Mouse (Mus musculus): ENCODE measurements at regions not wholly inside any gene's neighbourhood (a gene's known extent, or its start where the extent isn't known, plus 50 kb on each side); places are given as distances from the start of the nearest gene placed in this dataset.

DNA sequence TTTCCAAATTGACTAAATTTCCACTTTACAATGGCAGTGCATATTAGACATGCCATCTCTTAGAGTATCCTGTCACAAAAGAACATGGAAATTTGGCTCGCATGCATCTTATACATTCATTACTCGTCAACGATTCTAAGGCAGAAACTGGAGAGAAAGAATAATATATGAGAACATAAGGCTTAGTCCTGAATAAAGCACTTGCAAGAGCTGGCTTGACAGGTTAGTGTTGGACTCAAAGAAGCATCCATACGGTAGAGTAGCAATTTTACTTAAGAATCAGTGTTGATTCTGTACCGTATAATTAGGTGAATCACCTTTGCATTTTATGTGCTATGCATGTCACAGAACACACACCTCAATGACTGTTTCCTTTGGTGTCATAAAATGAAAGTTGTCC is 1051.4 kb downstream of the Zpld1 start:
- TF ChIP-seq POLR2A (IDR thresholded peaks at IDR 0.05; ENCODE audit: insufficient read length, low read depth) (no peak), REST (IDR thresholded peaks at IDR 0.05; ENCODE audit: insufficient read depth, insufficient read length) (no peak), MAX (IDR thresholded peaks at IDR 0.05; ENCODE audit: low read depth) (no peak), USF1 (IDR thresholded peaks at IDR 0.05; ENCODE audit: low read depth) (no peak), TCF12 (IDR thresholded peaks at IDR 0.05; ENCODE audit: insufficient read depth, poor library complexity, severe bottlenecking) (no peak), SRF (IDR thresholded peaks at IDR 0.05; ENCODE audit: control insufficient read depth, insufficient read length, low read depth) (no peak), TCF3 (IDR thresholded peaks at IDR 0.05; ENCODE audit: insufficient read length, low read depth) (no peak), CEBPB (IDR thresholded peaks at IDR 0.05; ENCODE audit: insufficient read depth, poor library complexity, severe bottlenecking) (no peak), POLR2AphosphoS2 (IDR thresholded peaks at IDR 0.05; ENCODE audit: insufficient read length, low read depth) (no peak), E2F4 (IDR thresholded peaks at IDR 0.05; ENCODE audit: insufficient read depth) (no peak), MYOG (IDR thresholded peaks at IDR 0.05; ENCODE audit: control insufficient read depth in 1 of 3, insufficient read depth in 1 of 3, insufficient read length in 2 of 3, low read depth in 2 of 3) (no peak), MYOD1 (IDR thresholded peaks at IDR 0.05; ENCODE audit: control insufficient read depth in 1 of 3, insufficient read length in 2 of 3, low read depth in 2 of 3) (no peak)
- Histone ChIP-seq H3K27me3 (ENCODE audit: control insufficient read depth, insufficient read depth, insufficient read length) (no peaks in the 10 kb centered on the region), H3K79me2 (ENCODE audit: control insufficient read depth, insufficient read depth) (no peaks in the 10 kb centered on the region), H3K36me3 (ENCODE audit: control insufficient read depth, insufficient read depth) (no peaks in the 10 kb centered on the region), H3ac (ENCODE audit: control insufficient read depth, insufficient read length) (no peak overlapping the region), H3K4me2 (ENCODE audit: low read depth) (no peak overlapping the region), H3K4me3 (no peak overlapping the region)

DNA sequence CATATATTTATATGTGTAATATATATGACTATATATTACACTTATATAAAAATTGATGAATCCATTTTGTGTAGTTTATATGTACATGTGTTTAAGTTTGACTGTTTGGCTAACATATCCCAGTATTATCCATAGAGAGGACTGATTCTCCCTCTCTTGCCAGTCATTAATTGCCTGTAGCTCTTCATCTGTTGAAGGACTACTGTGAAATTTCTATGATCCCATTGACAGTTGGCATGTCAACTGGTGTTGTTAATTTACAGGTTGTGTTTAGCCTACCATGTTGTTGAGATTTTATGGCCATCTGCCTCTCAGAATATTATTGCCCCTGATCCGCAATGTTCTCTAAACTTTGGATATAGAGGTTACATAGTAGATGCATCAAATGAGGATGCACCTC is 1058.3 kb downstream of the Zpld1 start:
- H3K4me3 ChIP-seq: no peak overlapping the region
- no peaks in the 10 kb centered on the region for H3K79me2 ChIP-seq (ENCODE audit: control insufficient read depth, insufficient read depth)
- no peaks in the 10 kb centered on the region for H3K27me3 ChIP-seq (ENCODE audit: control insufficient read depth, insufficient read depth, insufficient read length)
- no peak overlapping the region for H3K4me2 ChIP-seq (ENCODE audit: low read depth)
- TF ChIP-seq MYOD1 (IDR thresholded peaks at IDR 0.05; ENCODE audit: control insufficient read depth in 1 of 3, insufficient read length in 2 of 3, low read depth in 2 of 3) (no peak), REST (IDR thresholded peaks at IDR 0.05; ENCODE audit: insufficient read depth, insufficient read length) (no peak), MAX (IDR thresholded peaks at IDR 0.05; ENCODE audit: low read depth) (no peak), TCF3 (IDR thresholded peaks at IDR 0.05; ENCODE audit: insufficient read length, low read depth) (no peak), POLR2AphosphoS2 (IDR thresholded peaks at IDR 0.05; ENCODE audit: insufficient read length, low read depth) (no peak), USF1 (IDR thresholded peaks at IDR 0.05; ENCODE audit: low read depth) (no peak), E2F4 (IDR thresholded peaks at IDR 0.05; ENCODE audit: insufficient read depth) (no peak), TCF12 (IDR thresholded peaks at IDR 0.05; ENCODE audit: insufficient read depth, poor library complexity, severe bottlenecking) (no peak), CEBPB (IDR thresholded peaks at IDR 0.05; ENCODE audit: insufficient read depth, poor library complexity, severe bottlenecking) (no peak), SRF (IDR thresholded peaks at IDR 0.05; ENCODE audit: control insufficient read depth, insufficient read length, low read depth) (no peak), POLR2A (IDR thresholded peaks at IDR 0.05; ENCODE audit: insufficient read length, low read depth) (no peak)
- no peak overlapping the region for H3ac ChIP-seq (ENCODE audit: control insufficient read depth, insufficient read length)
- no peaks in the 10 kb centered on the region for H3K36me3 ChIP-seq (ENCODE audit: control insufficient read depth, insufficient read depth)

DNA sequence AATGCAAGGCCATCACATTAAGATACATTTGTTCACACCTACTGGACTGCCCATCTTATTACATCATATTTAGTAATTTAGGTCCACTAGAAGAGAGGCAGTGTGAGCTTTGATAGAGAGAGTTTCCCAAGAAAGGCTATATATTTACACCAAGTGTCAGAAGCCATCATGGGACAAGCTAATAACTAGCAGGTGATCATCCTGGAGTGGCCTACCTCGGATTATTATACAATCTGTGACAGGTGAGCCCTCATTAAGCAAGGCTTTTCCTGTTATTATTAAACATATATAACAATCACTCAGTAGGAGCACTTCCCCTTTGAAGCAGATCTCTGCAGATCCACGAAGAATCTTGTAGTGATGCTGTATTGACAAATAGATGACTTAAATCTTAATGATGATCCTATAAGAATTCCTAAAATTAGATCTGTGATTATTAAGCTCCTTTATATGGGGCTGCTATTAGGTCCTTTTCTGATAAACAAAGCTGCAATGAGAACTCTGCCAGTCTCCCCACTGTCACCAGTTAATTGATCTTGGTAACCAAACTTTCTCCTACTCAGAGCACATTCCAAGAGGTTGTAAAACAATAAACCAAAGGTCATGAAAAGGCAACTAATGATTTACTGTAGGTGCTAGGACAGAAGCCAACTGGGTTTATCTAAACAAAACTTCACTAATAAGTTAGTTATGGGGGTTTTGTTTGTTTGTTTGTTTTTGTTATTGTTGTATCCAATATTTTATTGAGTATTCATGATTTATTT is 1068.2 kb downstream of the Zpld1 start:
- Histone ChIP-seq H3K4me2 (ENCODE audit: low read depth) (no peak overlapping the region), H3K4me3 (no peak overlapping the region), H3K79me2 (ENCODE audit: control insufficient read depth, insufficient read depth) (no peaks in the 10 kb centered on the region), H3K36me3 (ENCODE audit: control insufficient read depth, insufficient read depth) (no peaks in the 10 kb centered on the region), H3K27me3 (ENCODE audit: control insufficient read depth, insufficient read depth, insufficient read length) (no peaks in the 10 kb centered on the region), H3ac (ENCODE audit: control insufficient read depth, insufficient read length) (no peak overlapping the region)
- no peak for TF ChIP-seq TCF12 (IDR thresholded peaks at IDR 0.05; ENCODE audit: insufficient read depth, poor library complexity, severe bottlenecking)
- TF ChIP-seq MYOD1 (IDR thresholded peaks at IDR 0.05; ENCODE audit: control insufficient read depth in 1 of 3, insufficient read length in 2 of 3, low read depth in 2 of 3): no peak
- no peak for TF ChIP-seq TCF3 (IDR thresholded peaks at IDR 0.05; ENCODE audit: insufficient read length, low read depth)
- no peak for TF ChIP-seq POLR2AphosphoS2 (IDR thresholded peaks at IDR 0.05; ENCODE audit: insufficient read length, low read depth)
- TF ChIP-seq MYOG (IDR thresholded peaks at IDR 0.05; ENCODE audit: control insufficient read depth in 1 of 3, insufficient read depth in 1 of 3, insufficient read length in 2 of 3, low read depth in 2 of 3): no peak
- no peak for TF ChIP-seq REST (IDR thresholded peaks at IDR 0.05; ENCODE audit: insufficient read depth, insufficient read length)
- TF ChIP-seq E2F4 (IDR thresholded peaks at IDR 0.05; ENCODE audit: insufficient read depth): no peak
- no peak for TF ChIP-seq USF1 (IDR thresholded peaks at IDR 0.05; ENCODE audit: low read depth)
- TF ChIP-seq MAX (IDR thresholded peaks at IDR 0.05; ENCODE audit: low read depth): no peak
- no peak for TF ChIP-seq POLR2A (IDR thresholded peaks at IDR 0.05; ENCODE audit: insufficient read length, low read depth)
- TF ChIP-seq CEBPB (IDR thresholded peaks at IDR 0.05; ENCODE audit: insufficient read depth, poor library complexity, severe bottlenecking): no peak

GRCm38 (mm10) chr16:54226149-54226548 is 1071.6 kb downstream of the Zpld1 start:
- TF ChIP-seq USF1 (IDR thresholded peaks at IDR 0.05; ENCODE audit: low read depth): no peak
- no peak for TF ChIP-seq TCF3 (IDR thresholded peaks at IDR 0.05; ENCODE audit: insufficient read length, low read depth)
- TF ChIP-seq MAX (IDR thresholded peaks at IDR 0.05; ENCODE audit: low read depth): no peak
- peak in 1 of 3 experiments; percentile 23 for TF ChIP-seq MYOD1 (IDR thresholded peaks at IDR 0.05; ENCODE audit: control insufficient read depth in 1 of 3, insufficient read length in 2 of 3, low read depth in 2 of 3)
- TF ChIP-seq SRF (IDR thresholded peaks at IDR 0.05; ENCODE audit: control insufficient read depth, insufficient read length, low read depth): no peak
- no peak for TF ChIP-seq POLR2AphosphoS2 (IDR thresholded peaks at IDR 0.05; ENCODE audit: insufficient read length, low read depth)
- 0 out of 2 replicates have a peak, but pooled peaks have one; percentile 12 for TF ChIP-seq CEBPB (IDR thresholded peaks at IDR 0.05; ENCODE audit: insufficient read depth, poor library complexity, severe bottlenecking)
- no peak for TF ChIP-seq REST (IDR thresholded peaks at IDR 0.05; ENCODE audit: insufficient read depth, insufficient read length)
- no peak for TF ChIP-seq TCF12 (IDR thresholded peaks at IDR 0.05; ENCODE audit: insufficient read depth, poor library complexity, severe bottlenecking)
- TF ChIP-seq POLR2A (IDR thresholded peaks at IDR 0.05; ENCODE audit: insufficient read length, low read depth): no peak
- TF ChIP-seq MYOG (IDR thresholded peaks at IDR 0.05; ENCODE audit: control insufficient read depth in 1 of 3, insufficient read depth in 1 of 3, insufficient read length in 2 of 3, low read depth in 2 of 3): no peak
- TF ChIP-seq E2F4 (IDR thresholded peaks at IDR 0.05; ENCODE audit: insufficient read depth): no peak
- Histone ChIP-seq H3K36me3 (ENCODE audit: control insufficient read depth, insufficient read depth) (no peaks in the 10 kb centered on the region), H3K4me3 (no peak overlapping the region), H3K27me3 (ENCODE audit: control insufficient read depth, insufficient read depth, insufficient read length) (no peaks in the 10 kb centered on the region), H3K4me2 (ENCODE audit: low read depth) (no peak overlapping the region), H3ac (ENCODE audit: control insufficient read depth, insufficient read length) (no peak overlapping the region), H3K79me2 (ENCODE audit: control insufficient read depth, insufficient read depth) (no peaks in the 10 kb centered on the region)
